Mouse (Mus musculus) cerebellum, adult 11 months (tissue): ENCODE results near the gene Aicda.

Experiments
- DNase-seq: peaks from one replicate; pipeline ENCODE4 v3.0.0; 2022

Aicda gene

GRCm38 (mm10) chr6:122602242-122602991 is 48.8 kb downstream of the Aicda start, which contains the start of gene Apobec1:
Apobec1 (minus strand) TSS chr6:122602444.
- no peak for DNase-seq

GRCm38 (mm10) chr6:122602992-122603322 is 49.4 kb downstream of the Aicda start:
- DNase-seq, result no peak

- DNase-seq, result no peak
Observed at GRCm38 (mm10) chr6:122604260-122604659, 50.7 kb downstream of the Aicda start.

- DNase-seq, result no peak
Observed at GRCm38 (mm10) chr6:122605483-122605882, 51.9 kb downstream of the Aicda start.

GRCm38 (mm10) chr6:122606661-122607060 is 53.1 kb downstream of the Aicda start:
- DNase-seq, result no peak

GRCm38 (mm10) chr6:122607700-122608099 is 54.1 kb downstream of the Aicda start:
- no peak for DNase-seq

- no peak for DNase-seq
Observed at GRCm38 (mm10) chr6:122608434-122609376, 55.1 kb downstream of the Aicda start.

GRCm38 (mm10) chr6:122609377-122609728 is 55.8 kb downstream of the Aicda start:
- DNase-seq, result no peak

- no peak for DNase-seq
Observed at GRCm38 (mm10) chr6:122609771-122610170, 56.2 kb downstream of the Aicda start, which contains the start of gene Gdf3. Gdf3 (minus strand) TSS chr6:122610087.

GRCm38 (mm10) chr6:122612426-122612825 is 58.8 kb downstream of the Aicda start:
- DNase-seq, result no peak
